Mouse (Mus musculus) lung, postnatal 0 days (tissue): Measurements from ENCODE around the gene Frmd4a.

Source experiments
- CTCF ChIP-seq: IDR thresholded peaks from 2 replicates; pipeline ENCODE4 v1.5.1; 2016; ENCODE audit warnings: antibody characterized with exemption, mild to moderate bottlenecking
- EP300 ChIP-seq: IDR thresholded peaks from 2 replicates; pipeline ENCODE4 v1.6.1; 2016; ENCODE audit warnings: antibody characterized with exemption, mild to moderate bottlenecking, control low read depth

GRCm38 (mm10) chr2:4361981-4362834 is 344.7 kb downstream of the Frmd4a start:
- TF ChIP-seq CTCF (no peak), EP300 (no peak)
